Mouse (Mus musculus) T-cell, adult 2 months (primary cell): Measurements from ENCODE around the gene Ccdc181.
"Not testable (repeated sequence)": the region's sequence is repeated elsewhere in the genome, so short reads cannot be mapped to it uniquely, and the experiment has no call there.

ENCODE experiments used
- DNase-seq: peaks from one replicate; pipeline ENCODE4 v3.0.0; 2022; ENCODE audit warnings: low spot score

Ccdc181 gene

DNA sequence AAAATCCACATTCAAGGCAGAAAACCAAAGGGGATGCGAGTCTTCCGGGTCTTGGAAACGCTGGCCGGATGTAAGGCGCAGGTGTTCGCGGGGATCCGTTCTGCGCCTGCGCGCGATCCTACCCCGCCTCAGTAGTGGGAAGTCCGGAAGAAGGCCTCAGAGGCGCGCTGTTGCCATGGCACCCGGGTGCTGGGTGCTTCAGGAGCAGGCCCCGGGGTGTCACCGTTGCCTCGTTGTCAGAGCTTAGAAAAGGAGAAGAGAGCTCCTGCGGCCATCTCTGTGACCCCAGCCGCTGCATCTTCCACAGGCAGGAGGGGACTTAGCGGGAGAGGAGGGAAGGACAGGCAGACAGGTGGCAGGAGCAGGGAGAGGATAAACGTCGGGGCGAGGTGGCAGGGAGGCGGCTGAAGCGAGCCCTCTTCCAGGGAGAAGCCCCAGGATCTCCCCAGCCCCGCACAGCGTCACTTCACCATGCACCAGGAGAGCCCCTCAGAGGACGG lies at the start of gene Ccdc181:
Gene Ccdc181, plus strand, starts transcription at position 131 of the 500 bp plus-strand sequence.
- DNase-seq = peak; percentile 97

DNA sequence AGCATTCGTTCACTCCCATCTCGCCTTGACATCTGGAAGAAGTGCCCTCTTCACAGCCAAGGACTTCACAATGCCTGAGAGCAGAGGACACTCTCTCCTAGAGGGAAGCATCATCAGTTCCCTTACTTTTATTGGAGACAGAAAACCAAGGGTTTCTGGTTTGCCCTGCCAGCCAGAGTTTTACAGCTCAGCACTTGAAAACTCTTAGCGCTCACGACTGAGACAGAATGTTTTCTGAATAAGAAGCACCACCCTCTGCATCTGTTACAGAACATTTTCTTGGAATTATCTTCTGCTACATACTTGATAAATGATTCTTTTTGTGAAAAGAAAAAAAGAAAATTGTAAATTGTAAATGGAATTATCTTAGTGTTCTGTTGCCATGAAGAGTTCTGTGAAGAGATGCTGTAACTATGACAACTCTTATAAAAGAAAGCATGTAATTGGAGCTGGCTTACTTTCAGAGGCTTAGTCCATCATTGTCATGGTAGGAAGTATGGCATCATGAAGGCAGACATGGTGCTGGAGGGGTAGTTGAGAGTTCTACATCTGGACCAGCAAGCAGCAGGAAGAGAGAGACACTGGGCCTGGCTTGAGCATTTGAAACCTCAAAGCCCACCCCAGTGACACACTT lies 43.3 kb upstream of the Ccdc181 start:
- DNase-seq = not testable (repeated sequence)

DNA sequence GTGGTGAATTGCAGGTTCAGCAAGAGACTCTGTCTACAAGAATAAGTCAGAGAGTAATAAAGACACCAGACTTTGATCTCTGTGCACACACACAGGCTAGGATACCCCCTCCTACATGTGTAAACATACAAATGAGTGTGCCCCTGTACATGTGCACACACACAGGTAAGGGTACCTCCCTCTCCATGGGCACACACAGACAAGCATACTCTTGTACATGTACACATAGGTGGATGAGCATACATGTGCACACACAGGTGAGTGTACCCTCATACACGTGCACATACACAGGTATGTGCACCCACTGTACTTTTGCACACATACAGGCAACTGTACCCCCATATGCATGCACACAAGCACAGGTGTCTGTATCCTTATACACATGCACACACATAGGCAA lies 41.9 kb upstream of the Ccdc181 start:
- DNase-seq = no peak

GRCm38 (mm10) chr1:164235078-164235477 lies 40.3 kb upstream of the Ccdc181 start:
- no peak for DNase-seq

DNA sequence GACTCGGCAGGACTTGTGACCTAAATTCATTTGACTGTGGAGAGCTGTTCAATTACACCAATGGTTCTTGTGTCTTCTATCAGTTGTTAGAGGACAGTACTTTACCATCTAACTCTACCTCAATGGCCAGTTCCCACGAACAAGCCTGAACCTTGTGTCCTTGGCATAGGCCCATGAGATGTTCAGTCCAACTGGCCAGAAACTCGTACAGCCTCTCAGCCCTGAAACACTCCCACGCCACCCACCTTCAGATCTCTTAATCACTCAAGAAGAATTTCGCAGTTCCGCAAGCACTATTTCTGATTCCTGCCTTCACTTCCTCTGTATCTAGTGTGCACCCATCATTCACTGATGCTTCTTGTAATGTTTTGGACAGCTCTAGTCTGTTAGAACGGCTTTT lies 39.3 kb upstream of the Ccdc181 start:
- no peak for DNase-seq

DNA sequence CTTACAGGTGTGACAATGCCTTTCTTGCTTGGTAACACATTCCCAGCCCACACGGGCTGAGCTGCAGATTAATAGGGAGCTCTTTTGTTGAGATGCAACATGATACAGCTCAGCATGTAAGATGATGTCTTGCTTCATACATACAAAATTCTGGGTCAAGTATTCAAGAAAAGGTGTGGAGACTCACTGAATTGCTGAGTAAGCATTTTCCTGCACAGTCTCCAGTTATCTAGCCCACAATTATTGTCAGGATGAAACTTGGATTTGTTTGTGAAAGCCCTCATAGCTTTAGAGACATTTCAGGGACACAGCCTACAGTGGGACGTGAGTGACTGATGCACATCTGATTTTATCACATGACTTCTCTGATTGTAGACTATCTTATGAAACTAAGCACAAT lies 33.9 kb upstream of the Ccdc181 start:
- no peak for DNase-seq

GRCm38 (mm10) chr1:164242809-164243208 lies 32.6 kb upstream of the Ccdc181 start:
- no peak for DNase-seq

GRCm38 (mm10) chr1:164247442-164247841 lies 27.9 kb upstream of the Ccdc181 start:
- DNase-seq = no peak

DNA sequence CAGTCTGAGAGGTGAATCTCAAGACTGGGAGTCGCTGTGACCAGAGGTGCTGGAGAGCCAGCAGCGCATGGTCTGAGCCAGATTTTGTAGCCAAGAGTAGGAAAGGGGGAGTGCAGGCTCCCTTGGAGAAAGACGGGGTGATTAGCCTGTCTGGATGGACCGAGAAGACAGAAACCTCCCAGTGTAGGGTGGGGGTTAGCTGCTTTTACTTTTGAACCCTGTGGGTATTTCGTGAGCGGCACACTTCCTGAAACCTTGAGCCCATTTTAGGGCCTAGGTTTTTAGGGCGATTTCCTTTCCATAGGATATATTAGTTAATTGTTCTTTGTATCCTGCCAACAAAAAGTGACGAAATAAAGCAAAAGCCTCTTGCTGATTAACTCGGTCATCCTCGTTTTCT lies 27.4 kb upstream of the Ccdc181 start:
- DNase-seq = no peak

DNA sequence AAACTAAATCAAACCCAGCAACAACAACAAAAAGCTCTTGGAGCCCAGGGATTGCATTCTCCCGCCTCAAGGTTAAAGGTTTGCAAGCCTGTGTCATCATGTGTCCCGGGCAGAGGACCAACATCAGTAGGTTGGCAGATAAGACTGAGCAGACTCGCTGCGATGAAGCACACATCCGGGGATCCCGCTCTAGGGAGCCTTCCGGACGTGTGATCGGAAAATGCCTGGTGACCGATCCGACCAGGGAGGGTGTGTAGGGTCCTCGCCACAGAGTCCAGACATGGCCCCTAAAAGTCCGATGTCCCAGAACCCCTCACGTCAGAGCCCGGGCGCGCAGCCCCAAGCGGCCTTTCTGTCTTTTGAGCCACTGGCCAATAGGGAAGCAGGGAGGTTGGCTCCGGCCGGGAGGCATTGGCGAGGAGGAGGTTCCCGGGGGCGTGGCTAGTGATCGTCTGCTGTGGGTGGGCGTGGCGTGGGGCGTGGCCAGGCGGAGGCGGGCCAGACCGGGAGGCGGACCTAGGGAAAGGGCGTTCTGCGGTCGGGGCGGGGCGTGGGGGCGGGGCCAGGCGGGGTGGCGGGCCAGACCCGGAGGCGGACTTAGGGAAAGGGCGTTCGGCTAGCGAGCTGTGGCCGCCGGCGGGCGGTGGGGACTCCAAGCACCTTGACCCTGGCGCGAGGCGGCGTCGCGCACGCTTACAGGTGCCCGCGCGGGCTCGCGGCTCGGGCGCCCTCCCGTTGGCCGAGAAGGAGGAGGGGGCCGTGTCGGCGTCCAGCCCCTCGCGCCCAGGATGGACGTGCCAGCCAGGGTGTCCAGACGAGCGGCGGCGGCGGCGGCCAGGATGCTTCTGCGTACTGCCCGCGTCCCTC lies 26.7 kb upstream of the Ccdc181 start, which contains the start of gene Slc19a2:
Gene Slc19a2, plus strand, starts transcription at position 582 of the 867 bp plus-strand sequence.
- peak; percentile 94 for DNase-seq

- DNase-seq = no peak
Measured at GRCm38 (mm10) chr1:164249332-164249711, 26.1 kb upstream of the Ccdc181 start.

GRCm38 (mm10) chr1:164250391-164251150 lies 24.8 kb upstream of the Ccdc181 start:
- no peak for DNase-seq

GRCm38 (mm10) chr1:164251438-164251837 lies 23.9 kb upstream of the Ccdc181 start:
- no peak for DNase-seq

- no peak for DNase-seq
Measured at GRCm38 (mm10) chr1:164252551-164252950, 22.8 kb upstream of the Ccdc181 start.

DNA sequence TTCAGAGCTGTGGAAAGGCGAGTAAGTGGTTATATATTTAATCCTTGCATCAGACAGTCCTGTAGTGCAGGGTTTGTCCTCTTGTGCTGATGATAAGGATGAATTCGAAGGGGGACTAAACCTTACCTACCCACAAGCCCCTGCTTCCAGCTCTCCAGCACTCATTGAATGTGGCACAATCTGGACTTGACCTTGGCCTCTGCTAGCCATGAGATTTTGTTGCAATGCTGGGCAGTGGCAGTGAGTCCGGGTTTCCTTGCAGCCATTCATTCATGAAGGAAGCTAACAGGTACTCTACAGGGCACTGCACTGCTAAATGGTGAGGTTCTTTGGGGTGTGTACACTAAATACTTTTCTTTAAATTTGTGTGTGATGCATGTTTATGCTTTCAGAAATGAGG lies 20.5 kb upstream of the Ccdc181 start:
- no peak for DNase-seq

DNA sequence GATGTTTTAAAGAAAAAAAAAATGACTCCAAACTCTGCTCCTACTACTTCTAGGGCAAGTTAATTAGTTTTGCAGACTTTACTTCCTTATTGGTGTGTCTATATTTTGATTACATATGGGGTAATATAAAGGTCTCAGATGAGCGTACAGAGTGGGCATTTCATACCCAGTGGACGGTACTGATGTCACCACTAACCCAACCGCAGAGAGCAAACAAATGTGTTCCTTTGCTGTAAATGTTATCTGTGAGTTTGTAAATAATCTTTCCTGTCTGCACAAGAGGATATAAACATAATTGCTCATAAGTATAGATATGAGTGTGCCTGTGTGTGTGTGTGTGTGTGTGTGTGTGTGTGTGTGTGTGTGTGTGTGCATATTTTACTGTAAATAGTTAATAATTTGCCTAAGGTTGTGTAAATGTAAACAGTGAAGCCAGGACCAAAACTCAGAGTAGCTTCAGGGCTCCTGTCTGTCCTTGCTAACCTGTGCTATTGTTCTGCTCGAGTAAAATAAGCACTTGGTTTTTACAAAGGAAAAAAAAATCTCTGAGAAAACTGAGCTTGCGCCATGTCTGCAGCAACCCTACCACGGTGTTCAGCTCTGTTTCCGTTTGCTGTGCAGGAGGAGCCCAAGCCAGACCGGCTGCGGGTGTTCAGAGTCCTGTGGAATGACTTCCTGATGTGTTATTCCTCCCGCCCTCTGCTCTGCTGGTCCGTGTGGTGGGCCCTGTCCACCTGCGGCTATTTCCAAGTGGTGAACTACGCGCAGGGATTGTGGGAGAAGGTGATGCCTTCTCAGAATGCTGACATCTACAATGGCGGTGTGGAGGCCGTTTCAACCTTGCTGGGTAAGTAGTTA lies 15.0 kb upstream of the Ccdc181 start:
- DNase-seq = no peak

DNA sequence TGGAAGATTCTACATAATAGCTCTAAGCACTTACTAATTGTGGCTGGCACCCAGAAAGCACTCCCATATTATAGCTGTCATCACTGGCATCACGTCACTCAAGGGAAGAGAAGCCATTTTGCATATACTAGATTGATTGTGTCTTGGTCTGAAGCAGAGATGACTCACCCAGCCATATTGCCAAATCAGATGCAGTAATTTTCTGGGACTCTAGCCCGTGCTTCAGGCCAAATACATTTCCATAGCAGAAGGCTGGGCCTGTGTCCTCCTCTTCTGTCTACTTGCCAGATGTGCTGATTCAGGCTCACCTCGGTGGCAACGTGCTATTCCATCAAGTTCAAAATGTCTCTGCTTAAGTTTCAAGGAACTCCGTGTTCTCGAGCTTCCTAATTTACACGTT lies 13.8 kb upstream of the Ccdc181 start:
- DNase-seq = no peak

GRCm38 (mm10) chr1:164270941-164271340 lies 4.4 kb upstream of the Ccdc181 start:
- DNase-seq = no peak

- DNase-seq = no peak
Measured at GRCm38 (mm10) chr1:164273659-164274058, 1.7 kb upstream of the Ccdc181 start.

GRCm38 (mm10) chr1:164276552-164276951 lies 1.2 kb downstream of the Ccdc181 start:
- no peak for DNase-seq

GRCm38 (mm10) chr1:164279332-164279731 lies 3.9 kb downstream of the Ccdc181 start:
- no peak for DNase-seq

- DNase-seq = no peak
Measured at GRCm38 (mm10) chr1:164284007-164284406, 8.6 kb downstream of the Ccdc181 start.
